Mouse (Mus musculus): ENCODE data around the gene Wap. TPM values are rescaled to one million over a fixed set of nuclear protein-coding genes. Genes with fewer than 3 reads are reported as not detected.
A peak's percentile ranks its signal among the peaks of the same experiment; 100 is the strongest.
"Not testable (repeated sequence)": the region's sequence is repeated elsewhere in the genome, so short reads cannot be mapped to it uniquely, and the experiment has no call there.

Wap gene
- total and polyA plus RNA-seq, 3 experiments = not detected

GRCm38 (mm10) chr11:6661206-6661605 is 22.8 kb upstream of the Wap start:
- TF ChIP-seq EP300 (IDR thresholded peaks at IDR 0.05; ENCODE audit: insufficient read depth, low read depth, low read length) = no peak
- no peak for TF ChIP-seq POLR2A (IDR thresholded peaks at IDR 0.05; ENCODE audit: insufficient read depth, low read depth, low read length)
- no peak for TF ChIP-seq CTCF (IDR thresholded peaks at IDR 0.05)
- H3K27ac ChIP-seq = no peak overlapping the region
- peaks cover 1% of the 10 kb centered on the region; the same call in 1 of the 2 replicates for H3K4me1 ChIP-seq (ENCODE audit: control insufficient read depth, insufficient read depth, low read length)
- no peaks in the 10 kb centered on the region for H3K79me2 ChIP-seq (replicated peaks; ENCODE audit: control insufficient read depth, insufficient read depth, low read length)
- no peak overlapping the region for H3K9ac ChIP-seq (ENCODE audit: low read depth, low read length)
- no peaks in the 10 kb centered on the region; the same call in 1 of the 2 replicates for H3K27me3 ChIP-seq (ENCODE audit: control insufficient read depth, insufficient read depth, low read length)
- no peaks in the 10 kb centered on the region for H3K36me3 ChIP-seq (ENCODE audit: control insufficient read depth, insufficient read depth, low read length)
- DNase-seq = no peak
- intact Hi-C loops (cut with DNase I) = no loop called here
- no peak overlapping the region for H3K4me3 ChIP-seq
- 56% methylated on average over 14 of the region's 14 CpGs for WGBS

- peaks cover 1% of the 10 kb centered on the region; the same call in 1 of the 2 replicates for H3K4me1 ChIP-seq (ENCODE audit: control insufficient read depth, insufficient read depth, low read length)
- H3K9ac ChIP-seq (ENCODE audit: low read depth, low read length) = peak within 1 kb of the TSS; percentile 42
- H3K27ac ChIP-seq = no peak within 1 kb of the TSS
- H3K36me3 ChIP-seq (ENCODE audit: control insufficient read depth, insufficient read depth, low read length) = no peaks in the 10 kb centered on the region
- under 1% methylated on average over 18 of the region's 18 CpGs for whole genome bisulfite sequencing
- DNase-seq = peak in 1 of 2 experiments; percentile 43
- H3K79me2 ChIP-seq (replicated peaks; ENCODE audit: control insufficient read depth, insufficient read depth, low read length) = no peaks in the 10 kb centered on the region
- intact Hi-C loops (cut with DNase I) = loop anchor here (2.0 to 5.0 kb wide), 2 partner anchors 15 to 39 kb away; no protein-coding TSS in a partner anchor
- no peaks in the 10 kb centered on the region; the same call in 1 of the 2 replicates for H3K27me3 ChIP-seq (ENCODE audit: control insufficient read depth, insufficient read depth, low read length)
- TF ChIP-seq EP300 (IDR thresholded peaks at IDR 0.05; ENCODE audit: insufficient read depth, low read depth, low read length) = no peak
- TF ChIP-seq POLR2A (IDR thresholded peaks at IDR 0.05; ENCODE audit: insufficient read depth, low read depth, low read length) = no peak
- TF ChIP-seq CTCF (IDR thresholded peaks at IDR 0.05) = no peak
- peak within 1 kb of the TSS; percentile 43 for H3K4me3 ChIP-seq
Observed at GRCm38 (mm10) chr11:6658271-6658670, 19.8 kb upstream of the Wap start, which contains the start of gene Ramp3. Gene Ramp3, plus strand, starts transcription at chr11:6658521.

DNA sequence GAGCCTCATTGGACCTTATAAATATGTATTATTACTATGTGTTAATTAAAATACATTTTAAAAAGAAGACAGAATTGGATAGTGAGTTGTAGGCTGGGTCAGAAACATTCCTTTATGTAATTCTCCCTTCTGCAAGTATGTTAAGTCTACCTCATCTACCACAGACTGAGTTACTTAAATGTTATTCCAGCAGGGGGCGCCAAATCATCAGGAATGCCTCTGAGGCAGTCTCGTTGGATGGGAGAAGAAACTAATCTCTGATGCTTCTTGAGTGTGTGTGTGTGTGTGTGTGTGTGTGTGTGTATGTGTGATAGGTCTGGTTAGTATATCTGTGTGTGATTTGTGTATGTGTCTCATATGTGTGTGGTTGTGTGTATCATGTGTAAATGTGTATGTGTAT is 16.5 kb upstream of the Wap start:
- no peak overlapping the region for H3K27ac ChIP-seq
- intact Hi-C loops (cut with DNase I) = loop anchor here (1.0 to 5.0 kb wide), 5 partner anchors 42 to 506 kb away; no protein-coding TSS in a partner anchor
- no peaks in the 10 kb centered on the region for H3K36me3 ChIP-seq (ENCODE audit: control insufficient read depth, insufficient read depth, low read length)
- H3K9ac ChIP-seq (ENCODE audit: low read depth, low read length) = no peak overlapping the region
- peaks cover 1% of the 10 kb centered on the region; the same call in 1 of the 2 replicates for H3K4me1 ChIP-seq (ENCODE audit: control insufficient read depth, insufficient read depth, low read length)
- no peaks in the 10 kb centered on the region for H3K79me2 ChIP-seq (replicated peaks; ENCODE audit: control insufficient read depth, insufficient read depth, low read length)
- no peak overlapping the region for H3K4me3 ChIP-seq
- DNase-seq = peak; percentile 48 to 71
- no peaks in the 10 kb centered on the region; the same call in 1 of the 2 replicates for H3K27me3 ChIP-seq (ENCODE audit: control insufficient read depth, insufficient read depth, low read length)
- TF ChIP-seq POLR2A (IDR thresholded peaks at IDR 0.05; ENCODE audit: insufficient read depth, low read depth, low read length) (no peak), EP300 (IDR thresholded peaks at IDR 0.05; ENCODE audit: insufficient read depth, low read depth, low read length) (peak; percentile 74), CTCF (IDR thresholded peaks at IDR 0.05) (peak; percentile 76)
- 1% methylated on average over 2 of the region's 2 CpGs for WGBS

DNA sequence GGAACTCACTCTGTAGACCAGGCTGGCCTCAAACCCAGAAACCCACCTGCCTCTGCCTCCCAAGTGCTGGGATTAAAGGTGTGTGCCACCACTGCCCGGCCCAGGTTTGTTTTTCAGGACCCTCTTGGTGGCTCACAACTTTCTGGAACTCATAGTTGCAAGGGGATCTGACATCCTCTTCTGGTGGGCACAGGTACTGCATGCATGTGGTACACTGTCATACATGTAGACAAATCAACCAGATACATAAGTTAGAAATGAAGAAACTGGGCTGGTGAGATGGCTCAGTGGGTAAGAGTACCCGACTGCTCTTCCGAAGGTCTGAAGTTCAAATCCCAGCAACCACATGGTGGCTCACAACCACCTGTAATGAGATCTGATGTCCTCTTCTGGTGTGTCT is 14.5 kb upstream of the Wap start:
- H3K79me2 ChIP-seq (replicated peaks; ENCODE audit: control insufficient read depth, insufficient read depth, low read length); H3K4me1 ChIP-seq (ENCODE audit: control insufficient read depth, insufficient read depth, low read length); DNase-seq; H3K27ac ChIP-seq; intact Hi-C loops (cut with DNase I); H3K36me3 ChIP-seq (ENCODE audit: control insufficient read depth, insufficient read depth, low read length); H3K27me3 ChIP-seq (ENCODE audit: control insufficient read depth, insufficient read depth, low read length); H3K9ac ChIP-seq (ENCODE audit: low read depth, low read length); H3K4me3 ChIP-seq: not testable (repeated sequence)
- peak; percentile 33 for TF ChIP-seq CTCF (IDR thresholded peaks at IDR 0.05)
- WGBS = 81% methylated on average over 3 of the region's 3 CpGs

- Histone ChIP-seq H3K27ac (no peak overlapping the region), H3K4me1 (ENCODE audit: control insufficient read depth, insufficient read depth, low read length) (no peaks in the 10 kb centered on the region), H3K27me3 (ENCODE audit: control insufficient read depth, insufficient read depth, low read length) (no peaks in the 10 kb centered on the region), H3K4me3 (no peak overlapping the region), H3K9ac (ENCODE audit: low read depth, low read length) (no peak overlapping the region), H3K36me3 (ENCODE audit: control insufficient read depth, insufficient read depth, low read length) (no peaks in the 10 kb centered on the region), H3K79me2 (replicated peaks; ENCODE audit: control insufficient read depth, insufficient read depth, low read length) (no peaks in the 10 kb centered on the region)
- TF ChIP-seq CTCF (IDR thresholded peaks at IDR 0.05) (no peak), EP300 (IDR thresholded peaks at IDR 0.05; ENCODE audit: insufficient read depth, low read depth, low read length) (no peak)
- no peak for DNase-seq
- intact Hi-C loops (cut with DNase I) = no loop called here
- 73% methylated on average over 7 of the region's 7 CpGs for WGBS
Observed at GRCm38 (mm10) chr11:6650519-6650918, 12.1 kb upstream of the Wap start.

GRCm38 (mm10) chr11:6647831-6648724 is 9.6 kb upstream of the Wap start:
- intact Hi-C loops (cut with DNase I) = no loop called here
- TF ChIP-seq CTCF (IDR thresholded peaks at IDR 0.05) = peak; percentile 33
- no peak for TF ChIP-seq POLR2A (IDR thresholded peaks at IDR 0.05; ENCODE audit: insufficient read depth, low read depth, low read length)
- Histone ChIP-seq H3K79me2 (replicated peaks; ENCODE audit: control insufficient read depth, insufficient read depth, low read length) (no peaks in the 10 kb centered on the region), H3K9ac (ENCODE audit: low read depth, low read length) (no peak overlapping the region), H3K27me3 (ENCODE audit: control insufficient read depth, insufficient read depth, low read length) (no peaks in the 10 kb centered on the region), H3K27ac (no peak overlapping the region), H3K36me3 (ENCODE audit: control insufficient read depth, insufficient read depth, low read length) (no peaks in the 10 kb centered on the region), H3K4me3 (no peak overlapping the region), H3K4me1 (ENCODE audit: control insufficient read depth, insufficient read depth, low read length) (no peaks in the 10 kb centered on the region)
- 52% methylated on average over 9 of the region's 9 CpGs for WGBS
- no peak for DNase-seq

Measured in heart, adult 2 months (tissue).